Mouse (Mus musculus) left cerebral cortex, postnatal 36 days (tissue): ENCODE results near the gene Gm9903. TPM values are rescaled to one million over a fixed set of nuclear protein-coding genes. Genes with fewer than 3 reads are reported as not detected.

Experiments used
- DNase-seq, 2 experiments: peaks; one replicate each; pipeline ENCODE4 v3.0.0; 2021 to 2022; ENCODE audit warnings: low spot score in 2 of 2, mixed read lengths in 1 of 2
- intact Hi-C: fragments of 180-260 bp; cut with DNase I; formaldehyde crosslinking; loops from one replicate; pipeline ENCODE4 v1.15.1; 2025
- total RNA-seq, 2 experiments: library from RNA; stranded (reverse); gene quantifications; 2 replicates each; pipeline ENCODE4 v1.2.3; 2021

Gene Gm9903
- total RNA-seq, 2 experiments from 2014 or later = 0.64 to 1.7 TPM

DNA sequence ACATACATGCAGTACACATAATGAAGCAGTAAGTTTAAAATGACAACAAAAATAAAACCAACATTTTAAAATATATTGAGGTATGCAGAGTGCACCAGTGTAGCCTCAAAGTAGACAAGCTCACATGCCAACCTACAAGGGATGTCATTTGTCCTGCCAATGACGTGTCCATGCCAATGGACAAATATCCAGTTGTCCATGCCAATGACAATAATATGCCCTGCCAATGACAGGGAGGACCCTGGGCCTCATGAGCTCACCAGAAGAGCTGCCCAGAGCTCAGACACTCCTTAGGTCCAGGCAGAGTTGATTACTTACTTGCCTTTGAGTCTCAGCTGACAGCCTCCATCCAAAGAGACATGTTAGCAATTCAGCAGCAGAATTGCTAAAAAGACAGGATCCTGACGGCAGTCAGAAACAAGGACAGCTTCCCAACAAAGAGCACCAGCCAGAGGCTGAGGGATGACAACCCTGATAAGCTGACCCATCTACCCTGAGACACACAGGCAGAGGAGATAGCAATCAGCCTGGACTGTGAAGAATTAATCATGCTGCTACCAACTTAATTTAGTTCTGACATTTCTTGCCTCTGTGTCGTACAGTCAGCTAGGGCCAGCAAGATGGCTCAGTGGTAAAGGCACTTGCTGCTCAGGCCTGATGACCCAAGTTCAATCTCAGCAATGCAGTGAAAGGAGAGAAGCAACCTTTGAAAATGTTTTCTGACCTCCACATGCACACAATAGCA, 8.1 kb downstream of the Gm9903 start:
- intact Hi-C loops = no loop called here
- DNase-seq = no peak

GRCm38 (mm10) chr5:33638826-33639225, 9.1 kb downstream of the Gm9903 start:
- intact Hi-C loops = no loop called here
- DNase-seq = no peak

DNA sequence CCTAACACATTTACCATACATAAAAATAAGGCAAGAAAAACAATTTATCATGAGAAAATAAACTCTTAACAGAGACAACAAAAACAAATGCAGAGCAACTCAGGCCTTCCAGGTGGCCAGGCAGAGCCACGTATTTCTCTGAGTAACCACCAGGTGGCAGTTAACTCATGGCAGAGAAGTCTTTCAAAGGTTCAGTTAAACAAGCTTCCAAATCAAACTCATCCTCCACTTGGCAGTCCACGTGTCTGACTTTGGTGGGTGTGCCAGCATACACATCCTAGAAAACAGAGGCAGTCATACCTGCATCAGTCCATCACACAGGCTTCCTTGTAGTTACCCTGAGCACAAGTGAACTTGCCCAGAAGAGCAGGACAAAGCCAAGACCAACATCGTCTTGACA, 10.9 kb downstream of the Gm9903 start:
- intact Hi-C loops = no loop called here
- peak; percentile 23 to 46 for DNase-seq

DNA sequence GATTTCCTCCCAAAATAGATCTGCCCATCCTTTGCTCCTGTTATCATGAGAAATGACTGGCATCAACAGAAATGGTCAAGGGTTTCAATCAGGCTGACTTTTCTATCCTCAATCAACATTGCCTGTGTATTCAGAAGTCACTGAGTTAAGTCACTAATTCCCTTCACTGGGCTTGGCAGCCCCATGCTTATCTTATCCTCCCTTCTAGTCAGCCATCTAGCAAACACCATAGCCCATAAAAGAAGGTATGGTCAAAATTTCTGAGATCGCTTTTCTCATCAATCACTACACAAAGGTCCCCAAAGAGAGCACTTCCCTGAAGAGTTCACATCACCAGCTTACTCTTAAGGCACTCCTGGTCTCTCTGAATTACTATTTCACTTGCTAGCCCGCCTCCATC, 21.3 kb downstream of the Gm9903 start:
- no peak for DNase-seq
- intact Hi-C loops = loop anchor here (10.0 kb wide), 1 partner anchor 284 kb away; the partner anchor contains the start of gene Nelfa

GRCm38 (mm10) chr5:33651541-33651920, 21.8 kb downstream of the Gm9903 start:
- no peak for DNase-seq
- intact Hi-C loops = loop anchor here (10.0 kb wide), 1 partner anchor 283 kb away; the partner anchor contains the start of gene Nelfa

- intact Hi-C loops = loop anchor here (10.0 kb wide), 1 partner anchor 283 kb away; the partner anchor contains the start of gene Nelfa
- peak; percentile 95 to 96 for DNase-seq
These were observed 22.4 kb downstream of the Gm9903 start, which contains the start of gene Slbp for GRCm38 (mm10) chr5:33651921-33652782. Gene Slbp, minus strand, starts transcription at chr5:33652574.

DNA sequence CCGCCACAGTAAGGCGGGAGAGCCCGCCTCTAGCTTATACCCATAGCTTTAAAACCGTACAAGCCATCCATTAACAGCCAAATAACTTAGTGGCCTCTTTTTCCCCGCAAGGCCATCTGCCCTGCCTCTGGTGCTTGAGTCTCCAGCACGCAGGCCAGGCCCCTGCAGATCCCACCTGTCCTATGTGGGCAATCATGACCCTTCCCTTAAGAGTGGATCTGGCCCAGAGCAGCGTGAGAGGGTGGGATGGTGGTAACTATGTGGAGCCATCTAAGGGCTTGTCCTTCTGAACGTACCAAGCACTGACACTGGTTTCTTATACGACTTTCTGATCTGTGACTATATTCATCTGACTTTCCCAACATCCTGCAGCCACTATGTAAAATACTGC, 23.1 kb downstream of the Gm9903 start:
- no peak for DNase-seq
- intact Hi-C loops = loop anchor here (10.0 kb wide), 1 partner anchor 282 kb away; the partner anchor contains the start of gene Nelfa

- intact Hi-C loops = loop anchor here (10.0 kb wide), 1 partner anchor 280 kb away; the partner anchor contains the start of gene Nelfa
- no peak for DNase-seq
These were observed 24.7 kb downstream of the Gm9903 start for GRCm38 (mm10) chr5:33654424-33654823.

GRCm38 (mm10) chr5:33655251-33655840, 25.6 kb downstream of the Gm9903 start:
- intact Hi-C loops = loop anchor here (10.0 kb wide), 1 partner anchor 279 kb away; the partner anchor contains the start of gene Nelfa
- no peak for DNase-seq

GRCm38 (mm10) chr5:33656739-33657138, 27.0 kb downstream of the Gm9903 start:
- DNase-seq = no peak
- intact Hi-C loops = loop anchor here (1.0 to 10.0 kb wide), 2 partner anchors 27 to 278 kb away; partner anchors contain the start of genes Fam53a, Gm9903 and Nelfa

DNA sequence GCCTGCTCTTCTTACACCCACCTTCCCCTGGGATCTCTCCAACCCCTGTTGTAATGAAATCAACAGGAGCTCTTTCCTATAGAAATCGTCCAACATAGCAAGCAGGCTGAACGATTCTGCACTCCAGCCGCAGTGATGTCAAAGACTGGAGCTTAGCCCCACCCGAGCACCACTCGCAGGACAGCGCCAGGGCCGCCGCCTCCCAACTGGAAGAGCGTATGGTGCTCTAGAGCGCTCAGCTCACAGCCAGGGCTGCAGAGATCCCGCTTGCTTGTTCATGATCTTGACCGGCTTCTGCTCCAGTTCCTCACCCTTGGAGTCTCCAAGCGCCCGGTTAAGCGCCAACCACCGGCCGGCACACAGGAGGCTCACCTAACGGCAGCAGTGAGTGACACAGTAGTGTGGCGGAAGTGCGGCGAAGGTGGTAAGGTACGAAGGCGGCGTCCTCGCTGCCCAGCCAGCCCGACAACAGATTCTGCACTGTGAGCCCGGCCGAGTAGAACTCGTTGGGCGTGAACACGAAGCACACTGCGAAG, 27.6 kb downstream of the Gm9903 start:
- DNase-seq = no peak
- intact Hi-C loops = loop anchor here (1.0 to 10.0 kb wide), 2 partner anchors 28 to 277 kb away; partner anchors contain the start of genes Fam53a, Gm9903 and Nelfa

- DNase-seq = peak; percentile 99
- intact Hi-C loops = loop anchor here (1.0 to 10.0 kb wide), 2 partner anchors 29 to 277 kb away; partner anchors contain the start of genes Fam53a, Gm9903 and Nelfa
These were observed 28.3 kb downstream of the Gm9903 start, which contains the start of the genes Tacc3 and Tmem129 for GRCm38 (mm10) chr5:33657787-33658663. Gene Tacc3, plus strand, starts transcription at chr5:33658128. Gene Tmem129, minus strand, starts transcription at chr5:33658416.

GRCm38 (mm10) chr5:33658664-33659050, 28.9 kb downstream of the Gm9903 start:
- DNase-seq = no peak

DNA sequence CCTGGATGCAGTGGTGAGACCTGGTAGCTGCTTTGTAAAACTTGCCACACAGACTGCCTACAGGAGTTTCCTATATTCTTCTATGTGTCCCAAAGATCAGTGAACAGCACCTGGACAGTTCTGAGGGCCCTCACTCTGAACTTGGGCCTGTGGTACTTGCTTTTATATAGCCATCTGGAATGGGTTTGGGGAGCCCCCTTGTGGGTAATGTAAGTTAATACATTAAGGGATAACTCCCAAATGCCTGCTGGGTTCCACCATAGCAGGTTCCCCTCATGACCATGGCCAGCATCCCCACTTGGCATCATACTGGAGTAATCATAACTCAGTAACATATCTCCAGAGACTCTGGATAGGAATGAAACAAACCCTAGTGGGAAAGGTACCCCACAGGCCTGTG, 38.5 kb downstream of the Gm9903 start:
- intact Hi-C loops = no loop called here
- no peak for DNase-seq

More at GRCm38 (mm10) chr5:33658664-33659050, 28.9 kb downstream of the Gm9903 start:
- intact Hi-C loops = loop anchor here (10.0 kb wide), 1 partner anchor 276 kb away; the partner anchor contains the start of gene Nelfa

DNA sequence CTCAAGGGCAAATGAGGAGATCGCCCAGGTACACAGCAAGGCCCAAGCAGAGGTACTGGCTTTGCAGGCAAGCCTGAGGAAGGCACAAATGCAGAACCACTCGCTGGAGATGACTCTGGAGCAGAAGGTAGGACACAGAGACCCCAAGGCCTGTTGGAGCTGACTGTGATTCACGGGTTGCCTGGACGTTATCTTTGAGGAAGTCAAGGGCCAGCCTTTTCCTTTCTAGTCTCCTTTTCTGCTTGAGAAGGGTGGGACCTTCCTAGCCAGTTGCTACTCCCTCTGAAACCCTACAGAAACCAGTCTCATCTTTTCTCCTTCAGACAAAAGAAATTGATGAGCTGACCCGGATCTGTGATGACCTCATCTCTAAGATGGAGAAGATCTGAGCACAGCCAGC, 41.9 kb downstream of the Gm9903 start:
- no peak for DNase-seq
- intact Hi-C loops = no loop called here

DNA sequence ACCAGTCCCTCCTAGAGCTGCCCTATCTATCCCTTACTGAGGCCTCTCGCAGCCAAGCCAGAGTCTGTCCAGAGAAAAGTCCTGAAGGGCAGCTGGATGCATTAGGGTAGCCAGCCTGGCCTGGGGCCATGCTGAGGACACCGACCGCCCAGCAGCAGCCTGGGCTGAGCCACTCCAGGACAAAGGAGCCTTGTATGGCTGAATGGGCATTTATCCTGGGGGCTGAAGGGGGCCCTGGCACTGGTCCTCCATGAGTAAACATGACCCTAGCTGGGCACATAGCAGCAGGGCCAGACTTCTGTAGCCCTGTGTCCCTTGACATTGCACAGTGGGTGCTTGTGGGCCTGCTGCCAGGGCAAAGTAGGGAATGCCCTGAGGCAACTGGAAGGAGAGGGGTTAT, 44.7 kb downstream of the Gm9903 start:
- intact Hi-C loops = no loop called here
- peak; percentile 30 to 48 for DNase-seq

- intact Hi-C loops = loop anchor here (2.0 kb wide), 1 partner anchor 55 kb away; no protein-coding TSS in a partner anchor
These were observed 46.2 kb downstream of the Gm9903 start for GRCm38 (mm10) chr5:33675964-33676363.

DNA sequence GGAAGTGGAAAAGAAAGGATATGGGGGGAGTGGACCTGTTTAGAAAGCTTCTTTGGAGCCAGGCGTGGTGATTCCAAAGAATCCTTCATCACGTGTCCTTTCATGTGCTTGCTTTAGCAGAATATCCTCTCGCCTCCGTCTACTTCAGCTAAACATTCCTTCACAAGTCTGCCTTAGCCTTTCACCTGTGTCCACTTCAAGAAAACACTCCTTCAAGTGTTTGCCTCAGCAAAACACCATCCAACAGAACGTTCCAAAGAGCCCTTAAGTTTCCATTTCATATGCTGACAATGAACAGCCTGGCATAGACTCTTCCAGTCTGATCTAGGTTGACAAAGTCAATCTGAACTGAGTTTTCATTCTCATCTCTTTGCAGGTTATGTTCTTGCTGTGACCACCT, 48.5 kb downstream of the Gm9903 start:
- intact Hi-C loops = no loop called here
- DNase-seq = no peak

More at GRCm38 (mm10) chr5:33675964-33676363, 46.2 kb downstream of the Gm9903 start:
- no peak for DNase-seq
